Mouse (Mus musculus): ENCODE measurements around the gene Csf2rb2.
"Not testable (repeated sequence)": the region's sequence is repeated elsewhere in the genome, so short reads cannot be mapped to it uniquely, and the experiment has no call there.

The Csf2rb2 gene

GRCm38 (mm10) chr15:78305341-78305933 lies at the start of gene Csf2rb2:
Gene Csf2rb2 (minus strand): TSS chr15:78305721.
- no peak for DNase-seq (ENCODE audit: low read depth)

- peak; percentile 72 for DNase-seq (ENCODE audit: low read depth)
These were observed 49.4 kb upstream of the Csf2rb2 start for GRCm38 (mm10) chr15:78354958-78355357.

GRCm38 (mm10) chr15:78351586-78352165 lies 46.2 kb upstream of the Csf2rb2 start:
- DNase-seq (ENCODE audit: low read depth) = no peak

GRCm38 (mm10) chr15:78344567-78344966 lies 39.0 kb upstream of the Csf2rb2 start:
- DNase-seq (ENCODE audit: low read depth) = no peak

GRCm38 (mm10) chr15:78343683-78344082 lies 38.2 kb upstream of the Csf2rb2 start:
- no peak for DNase-seq (ENCODE audit: low read depth)

- DNase-seq (ENCODE audit: low read depth) = not testable (repeated sequence)
These were observed 35.4 kb upstream of the Csf2rb2 start for GRCm38 (mm10) chr15:78340919-78341318.

GRCm38 (mm10) chr15:78339627-78340423 lies 34.3 kb upstream of the Csf2rb2 start:
- DNase-seq (ENCODE audit: low read depth) = peak; percentile 55

- no peak for DNase-seq (ENCODE audit: low read depth)
These were observed 28.9 kb upstream of the Csf2rb2 start for GRCm38 (mm10) chr15:78334380-78334779.

- DNase-seq (ENCODE audit: low read depth) = no peak
These were observed 27.5 kb upstream of the Csf2rb2 start for GRCm38 (mm10) chr15:78332981-78333380.

GRCm38 (mm10) chr15:78331523-78332340 lies 26.2 kb upstream of the Csf2rb2 start:
- DNase-seq (ENCODE audit: low read depth) = no peak

GRCm38 (mm10) chr15:78330706-78331105 lies 25.2 kb upstream of the Csf2rb2 start:
- no peak for DNase-seq (ENCODE audit: low read depth)

GRCm38 (mm10) chr15:78329972-78330371 lies 24.5 kb upstream of the Csf2rb2 start:
- not testable (repeated sequence) for DNase-seq (ENCODE audit: low read depth)

- no peak for DNase-seq (ENCODE audit: low read depth)
These were observed 23.1 kb upstream of the Csf2rb2 start for GRCm38 (mm10) chr15:78328520-78329097.

- not testable (repeated sequence) for DNase-seq (ENCODE audit: low read depth)
These were observed 22.3 kb upstream of the Csf2rb2 start for GRCm38 (mm10) chr15:78327753-78328341.

- DNase-seq (ENCODE audit: low read depth) = no peak
These were observed 21.2 kb upstream of the Csf2rb2 start for GRCm38 (mm10) chr15:78326747-78327146.

GRCm38 (mm10) chr15:78325671-78326339 lies 20.3 kb upstream of the Csf2rb2 start, which contains the start of gene Csf2rb:
Gene Csf2rb (plus strand): TSS chr15:78325752.
- no peak for DNase-seq (ENCODE audit: low read depth)

- DNase-seq (ENCODE audit: low read depth) = no peak
These were observed 18.8 kb upstream of the Csf2rb2 start for GRCm38 (mm10) chr15:78324294-78324693.

GRCm38 (mm10) chr15:78323366-78323765 lies 17.8 kb upstream of the Csf2rb2 start:
- no peak for DNase-seq (ENCODE audit: low read depth)

- DNase-seq (ENCODE audit: low read depth) = peak; percentile 63
These were observed 15.4 kb upstream of the Csf2rb2 start for GRCm38 (mm10) chr15:78320825-78321496.
